Mouse (Mus musculus) megakaryocyte, embryonic 14.5 days (primary cell): ENCODE results near the gene Gm11009.
"Not testable (repeated sequence)": the region's sequence is repeated elsewhere in the genome, so short reads cannot be mapped to it uniquely, and the experiment has no call there.

Source experiments
- FLI1 ChIP-seq: IDR thresholded peaks from 2 replicates; pipeline ENCODE4 v1.6.1; 2012; ENCODE audit warnings: low read length, inconsistent platforms, mixed read lengths
- GATA1 ChIP-seq: IDR thresholded peaks from 3 replicates; pipeline ENCODE4 v1.6.1; 2012; ENCODE audit warnings: mixed read lengths, low read length, inconsistent platforms, borderline replicate concordance

DNA sequence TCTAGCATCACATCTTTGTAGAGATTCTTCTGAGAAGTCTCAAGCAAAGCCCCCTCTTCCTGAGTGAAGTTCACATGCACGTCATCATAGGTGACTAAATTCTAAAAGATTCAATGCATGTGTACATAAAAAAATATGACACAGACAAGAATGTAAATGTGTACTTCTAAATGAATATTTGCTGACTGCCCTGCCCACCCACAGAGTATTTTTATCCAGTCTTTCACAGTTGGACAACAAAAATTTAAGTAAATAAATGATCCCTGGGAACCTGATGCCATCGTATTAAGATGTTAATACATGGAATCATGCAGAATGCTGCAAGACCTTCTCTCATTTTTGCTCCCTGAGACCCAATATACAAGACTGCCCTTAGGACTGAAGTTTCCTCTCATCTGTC is at the start of gene Gm11009:
- TF ChIP-seq GATA1, FLI1: not testable (repeated sequence)
